Mouse (Mus musculus) forebrain, embryonic 16.5 days (tissue): Measurements from ENCODE around the gene Kif9. TPM values are rescaled to one million over a fixed set of nuclear protein-coding genes. Genes with fewer than 3 reads are reported as not detected.

ENCODE experiments used
- ATAC-seq: fragments of 200-750 bp; cut with Nextera tagmentation; 2 replicates; pipeline ENCODE4 v1.8.0; 2017; ENCODE audit warnings: mild to moderate bottlenecking, moderate library complexity
- H3K27ac ChIP-seq: fragments of 300-500 bp; sonication (generic); 2 replicates; pipeline ENCODE4 v1.5.1; 2014; ENCODE audit warnings: low read length, control low read depth
- H3K27me3 ChIP-seq: fragments of 300-500 bp; sonication (generic); replicated peaks from 2 replicates; pipeline ENCODE4 v1.6.1; 2014; ENCODE audit warnings: low read length; ENCODE audit not compliant: control insufficient read depth, insufficient read depth
- H3K36me3 ChIP-seq: fragments of 300-500 bp; sonication (generic); 2 replicates; pipeline ENCODE4 v1.6.1; 2014; ENCODE audit not compliant: control insufficient read depth, insufficient read depth
- H3K4me1 ChIP-seq: fragments of 300-500 bp; sonication (generic); replicated peaks from 2 replicates; pipeline ENCODE4 v1.6.1; 2014; ENCODE audit warnings: low read length; ENCODE audit not compliant: control insufficient read depth, insufficient read depth
- H3K4me2 ChIP-seq: fragments of 300-500 bp; sonication (generic); 2 replicates; pipeline ENCODE4 v1.6.1; 2014; ENCODE audit warnings: mild to moderate bottlenecking, low read length, control low read depth
- H3K4me3 ChIP-seq: fragments of 300-500 bp; sonication (generic); replicated peaks from 2 replicates; pipeline ENCODE4 v1.5.1; 2014; ENCODE audit warnings: mild to moderate bottlenecking, low read length, control low read depth
- H3K9ac ChIP-seq: fragments of 300-500 bp; sonication (generic); replicated peaks from 2 replicates; pipeline ENCODE4 v1.6.1; 2014; ENCODE audit warnings: low read depth, low read length, control low read depth
- H3K9me3 ChIP-seq: fragments of 300-500 bp; sonication (generic); 2 replicates; pipeline ENCODE4 v1.6.1; 2016; ENCODE audit warnings: low read length; ENCODE audit not compliant: control insufficient read depth
- WGBS: fragments of 180-500 bp; shearing (Covaris S2); extraction: QIAGEN DNeasy Blood & Tissue Kit; methylation state at CpG from one replicate; pipeline ENCODE4 v1.1.7; 2014; 5-methylcytosine and 5-hydroxymethylcytosine counted together
- polyA plus RNA-seq: library from polyadenylated mRNA; unstranded; fragments of >200 nt; fragmentation: Nextera tagmentation; extraction: Ambion mirVana; gene quantifications from 2 replicates; pipeline ENCODE4 v1.2.1, GENCODE M21; 2015

Kif9 gene
- polyA plus RNA-seq, 1 experiment from 2014 or later = 3.0 TPM

GRCm38 (mm10) chr9:110535114-110535513 lies 58.4 kb downstream of the Kif9 start:
- H3K27me3 ChIP-seq = no peaks in the 10 kb centered on the region
- WGBS = 59% methylated on average over 2 of the region's 2 CpGs
- no peak overlapping the region for H3K4me3 ChIP-seq
- no peak for ATAC-seq
- no peaks in the 10 kb centered on the region for H3K36me3 ChIP-seq
- H3K4me2 ChIP-seq = no peak overlapping the region
- H3K4me1 ChIP-seq = peaks cover 27% of the 10 kb centered on the region
- no peak overlapping the region for H3K9ac ChIP-seq
- H3K27ac ChIP-seq = no peak overlapping the region
- H3K9me3 ChIP-seq = no peaks in the 10 kb centered on the region

- 92% methylated on average over 2 of the region's 2 CpGs for WGBS
- ATAC-seq = no peak
- H3K4me1 ChIP-seq = peaks cover 20% of the 10 kb centered on the region
- H3K4me3 ChIP-seq = no peak overlapping the region
- no peaks in the 10 kb centered on the region for H3K36me3 ChIP-seq
- H3K9ac ChIP-seq = no peak overlapping the region
- no peaks in the 10 kb centered on the region for H3K27me3 ChIP-seq
- H3K4me2 ChIP-seq = no peak overlapping the region
- no peaks in the 10 kb centered on the region for H3K9me3 ChIP-seq
- H3K27ac ChIP-seq = no peak overlapping the region
Observed at GRCm38 (mm10) chr9:110536636-110537035, 59.9 kb downstream of the Kif9 start.

- H3K4me3 ChIP-seq = no peak overlapping the region
- peaks cover 20% of the 10 kb centered on the region for H3K4me1 ChIP-seq
- H3K27me3 ChIP-seq = no peaks in the 10 kb centered on the region
- no peaks in the 10 kb centered on the region for H3K9me3 ChIP-seq
- ATAC-seq = no peak
- H3K4me2 ChIP-seq = no peak overlapping the region
- H3K36me3 ChIP-seq = no peaks in the 10 kb centered on the region
- no peak overlapping the region for H3K9ac ChIP-seq
- H3K27ac ChIP-seq = no peak overlapping the region
Observed at GRCm38 (mm10) chr9:110538511-110538910, 61.8 kb downstream of the Kif9 start.

GRCm38 (mm10) chr9:110541988-110542387 lies 65.2 kb downstream of the Kif9 start:
- WGBS = 85% methylated on average over 4 of the region's 4 CpGs
- Histone ChIP-seq H3K9ac (no peak overlapping the region), H3K27ac (no peak overlapping the region), H3K4me3 (no peak overlapping the region), H3K4me2 (no peak overlapping the region), H3K27me3 (no peaks in the 10 kb centered on the region), H3K36me3 (no peaks in the 10 kb centered on the region), H3K4me1 (no peaks in the 10 kb centered on the region; the same call in 1 of the 2 replicates), H3K9me3 (no peaks in the 10 kb centered on the region)
- no peak for ATAC-seq

- no peaks in the 10 kb centered on the region for H3K4me1 ChIP-seq
- no peak for ATAC-seq
- H3K4me3 ChIP-seq = no peak overlapping the region
- no peak overlapping the region for H3K27ac ChIP-seq
- no peak overlapping the region for H3K4me2 ChIP-seq
- WGBS = 97% methylated on average over 19 of the region's 19 CpGs
- H3K9me3 ChIP-seq = no peaks in the 10 kb centered on the region
- H3K9ac ChIP-seq = no peak overlapping the region
- H3K27me3 ChIP-seq = no peaks in the 10 kb centered on the region
- peaks cover 43% of the 10 kb centered on the region for H3K36me3 ChIP-seq
Observed at GRCm38 (mm10) chr9:110548261-110548660, 71.5 kb downstream of the Kif9 start.

- H3K27ac ChIP-seq = no peak overlapping the region
- no peak overlapping the region for H3K4me3 ChIP-seq
- no peaks in the 10 kb centered on the region for H3K9me3 ChIP-seq
- H3K36me3 ChIP-seq = peaks cover 21% of the 10 kb centered on the region
- no peaks in the 10 kb centered on the region for H3K27me3 ChIP-seq
- no peak overlapping the region for H3K4me2 ChIP-seq
- no peak overlapping the region for H3K9ac ChIP-seq
- ATAC-seq = no peak
- H3K4me1 ChIP-seq = no peaks in the 10 kb centered on the region
Observed at GRCm38 (mm10) chr9:110568309-110568708, 91.6 kb downstream of the Kif9 start.

Other genes starting within 250 kb of the Kif9 start
- gene Cspg5, start 233.2 kb upstream of the Kif9 start, polyA plus RNA-seq = 98.9 and 115 TPM in 2 replicates
- gene Elp6, start 171.8 kb upstream of the Kif9 start, polyA plus RNA-seq = 34.3 and 36.8 TPM in 2 replicates
- gene Scap, start 143.7 kb upstream of the Kif9 start, polyA plus RNA-seq = 51.1 and 51.4 TPM in 2 replicates
- 21.3 and 27.2 TPM in 2 replicates for gene Ptpn23, start 68.7 kb upstream of the Kif9 start, polyA plus RNA-seq
- 0.51 and 1.2 TPM in 2 replicates for gene Ngp, start 57.2 kb upstream of the Kif9 start, polyA plus RNA-seq
- 15.2 and 19.3 TPM in 2 replicates for gene Klhl18, start 264 bp upstream of the Kif9 start, polyA plus RNA-seq
- 34.1 and 41.4 TPM in 2 replicates for gene Setd2, start 55.6 kb downstream of the Kif9 start, polyA plus RNA-seq
- 29.0 and 32.4 TPM in 2 replicates for gene Nradd, start 147.5 kb downstream of the Kif9 start, polyA plus RNA-seq
- 2.3 and 5.9 TPM in 2 replicates for gene Nbeal2, start 177.2 kb downstream of the Kif9 start, polyA plus RNA-seq
- gene Ccdc12, start 179.5 kb downstream of the Kif9 start, polyA plus RNA-seq = 100 and 113 TPM in 2 replicates